Comparison of ENCODE assay signal across 18 mouse cellular contexts in genomic region chr2:129315831-129316230, GRCm38 (mm10). TPM values are rescaled to one million over a fixed set of nuclear protein-coding genes. Genes with fewer than 3 reads are reported as not detected.
DNase-seq lines count a peak whose midpoint lies in the region; ATAC-seq lines count a peak whose summit lies in the region.
"Had no signal": no experiment of that assay in that cellular context is flagged by ENCODE, and none has a peak within 500 bp of the region (broad histone marks: within the 10 kb centered on the region; RNA-seq: fewer than 3 reads in every experiment).

No protein-coding gene starts in this region.

- ATAC-seq in CD4-positive, CD25-positive, alpha-beta regulatory T cell, adult 4 months = peak; percentile 67
- peak; percentile 88 for ATAC-seq in monocyte, adult 5-6 weeks (replicated peaks; ENCODE audit: insufficient number of reproducible peaks, low FRiP score, low TSS enrichment, poor library complexity, severe bottlenecking)
- ATAC-seq: forebrain, postnatal 0 days; midbrain, embryonic 16.5 days had no signal

- peak; percentile 67 for DNase-seq in 3T3-L1 (ENCODE audit: low read depth, low spot score)
- DNase-seq in induced T-regulatory cell, adult 2 months (ENCODE audit: low read depth) = peak; percentile 17
- no peak for DNase-seq in kidney, postnatal 36 days
- DNase-seq in left cerebral cortex, adult 9 months (ENCODE audit: low spot score in 2 of 2) = no peak
- no peak for DNase-seq in layer of hippocampus, postnatal 25 days (ENCODE audit: extremely low spot score in 1 of 2, low spot score in 1 of 2)
- DNase-seq: adrenal gland, postnatal 25 days; cerebellum, adult 2 months; forebrain, postnatal 0 days; gastrocnemius, adult 2 months; heart, adult 11 months; right cerebral cortex, postnatal 25 days had no signal

RNA-seq across cellular contexts. Expression of gene Il1a, which starts 6.1 kb away (rescaled TPM):
- not detected for polyA plus RNA-seq in CD4-positive, CD25-positive, alpha-beta regulatory T cell, adult 4 months (2017; shearing (Covaris generic))
- 1.2 to 1.4 TPM in 2 of 3 replicates, not detected in the other for total RNA-seq in monocyte, adult 5-6 weeks (2017)
- under 1 TPM; 0.61 to 0.69 TPM for total RNA-seq in layer of hippocampus, postnatal 25 days (2021)
- total RNA-seq: adrenal gland, postnatal 25 days; gastrocnemius, adult 2 months had no signal
- polyA plus RNA-seq: embryonic facial prominence, embryonic 13.5 days; hindbrain, embryonic 10.5 days; kidney, embryonic 14.5 days; limb, embryonic 10.5 days had no signal

RNA-seq across cellular contexts. Expression of gene Ckap2l, which starts 18.8 kb away (rescaled TPM):
- 1 to 10 TPM; 3.7 to 8.0 TPM for polyA plus RNA-seq in CD4-positive, CD25-positive, alpha-beta regulatory T cell, adult 4 months (2017; shearing (Covaris generic))
- 1.2 to 2.8 TPM (median 2.0 TPM) in 3 replicates for total RNA-seq in monocyte, adult 5-6 weeks (2017)
- total RNA-seq in layer of hippocampus, postnatal 25 days (2021) = 1 to 10 TPM in 1 of 2 experiments, under 1 TPM in 1; 0.81 to 1.1 TPM

RNA-seq across cellular contexts. Expression of gene Il1b, which starts 55.1 kb away (rescaled TPM):
- under 1 TPM in 1 of 2 experiments, not detected in 1; 0.31 TPM for polyA plus RNA-seq in CD4-positive, CD25-positive, alpha-beta regulatory T cell, adult 4 months (2017; shearing (Covaris generic))
- 186 to 292 TPM (median 238 TPM) in 3 replicates for total RNA-seq in monocyte, adult 5-6 weeks (2017)
- total RNA-seq in layer of hippocampus, postnatal 25 days (2021) = not detected
- total RNA-seq: adrenal gland, postnatal 25 days; forebrain, postnatal 0 days; gastrocnemius, adult 2 months had no signal
- polyA plus RNA-seq: hindbrain, embryonic 10.5 days; kidney, embryonic 14.5 days; limb, embryonic 10.5 days; midbrain, embryonic 16.5 days had no signal

Comparison
In these comparisons a context has a peak if more than half of its experiments do, and no peak if none do; other contexts are left out.
1. DNase-seq: peak in 3T3-L1 (single experiment) and induced T-regulatory cell, adult 2 months (single experiment); none in kidney, postnatal 36 days (0 of 2), left cerebral cortex, adult 9 months (0 of 2) and layer of hippocampus, postnatal 25 days (0 of 2).
2. RNA of gene Il1b, which starts 55.1 kb away (total RNA-seq): 186 to 292 TPM in monocyte, adult 5-6 weeks; not detected in layer of hippocampus, postnatal 25 days; every median in the first group is over 100 times any median in the second.